Mouse (Mus musculus): Measurements from ENCODE around the gene Enthd1.

- TF ChIP-seq POLR2A (IDR thresholded peaks at IDR 0.05; ENCODE audit: insufficient read depth, low read depth, low read length) (no peak), CTCF (IDR thresholded peaks at IDR 0.05) (no peak), EP300 (IDR thresholded peaks at IDR 0.05; ENCODE audit: insufficient read depth, low read depth, low read length) (no peak)
Observed at GRCm38 (mm10) chr15:80554860-80555822, 9.8 kb downstream of the Enthd1 start.
